Mouse (Mus musculus) layer of hippocampus, postnatal 10 days (tissue): ENCODE results near the gene Tmem253. TPM values are rescaled to one million over a fixed set of nuclear protein-coding genes. Genes with fewer than 3 reads are reported as not detected.
A peak's percentile ranks its signal among the peaks of the same experiment; 100 is the strongest.

ENCODE experiments used
- DNase-seq, 2 experiments: peaks; one replicate each; pipeline ENCODE4 v3.0.0; 2021; ENCODE audit warnings: low spot score in 2 of 2
- total RNA-seq, 2 experiments: library from RNA; stranded (reverse); gene quantifications; 2 replicates each; pipeline ENCODE4 v1.2.3; 2021

Tmem253 gene
- total RNA-seq, 2 experiments from 2014 or later: 0.51 TPM; not detected in 1

DNA sequence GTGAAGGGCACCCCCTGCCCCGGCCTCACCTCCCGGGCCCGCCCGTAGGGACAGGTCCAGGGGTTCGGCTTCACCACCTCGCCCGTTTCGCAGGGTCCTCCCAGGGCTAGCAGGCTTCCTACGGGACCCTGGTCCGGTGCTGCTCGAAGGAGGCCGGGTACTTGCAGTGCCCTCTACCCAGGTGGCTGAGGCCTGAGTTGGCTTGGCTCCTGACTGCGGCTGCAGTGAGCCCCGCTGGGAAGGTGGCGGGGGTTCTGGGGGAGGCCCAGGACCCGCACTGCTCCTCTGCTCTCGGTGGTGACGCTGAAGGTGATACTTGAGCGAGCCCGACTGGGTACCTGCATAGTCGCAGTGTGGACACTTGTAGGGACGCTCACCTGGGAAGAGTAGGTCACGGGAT is 8.7 kb upstream of the Tmem253 start:
- DNase-seq: no peak

DNA sequence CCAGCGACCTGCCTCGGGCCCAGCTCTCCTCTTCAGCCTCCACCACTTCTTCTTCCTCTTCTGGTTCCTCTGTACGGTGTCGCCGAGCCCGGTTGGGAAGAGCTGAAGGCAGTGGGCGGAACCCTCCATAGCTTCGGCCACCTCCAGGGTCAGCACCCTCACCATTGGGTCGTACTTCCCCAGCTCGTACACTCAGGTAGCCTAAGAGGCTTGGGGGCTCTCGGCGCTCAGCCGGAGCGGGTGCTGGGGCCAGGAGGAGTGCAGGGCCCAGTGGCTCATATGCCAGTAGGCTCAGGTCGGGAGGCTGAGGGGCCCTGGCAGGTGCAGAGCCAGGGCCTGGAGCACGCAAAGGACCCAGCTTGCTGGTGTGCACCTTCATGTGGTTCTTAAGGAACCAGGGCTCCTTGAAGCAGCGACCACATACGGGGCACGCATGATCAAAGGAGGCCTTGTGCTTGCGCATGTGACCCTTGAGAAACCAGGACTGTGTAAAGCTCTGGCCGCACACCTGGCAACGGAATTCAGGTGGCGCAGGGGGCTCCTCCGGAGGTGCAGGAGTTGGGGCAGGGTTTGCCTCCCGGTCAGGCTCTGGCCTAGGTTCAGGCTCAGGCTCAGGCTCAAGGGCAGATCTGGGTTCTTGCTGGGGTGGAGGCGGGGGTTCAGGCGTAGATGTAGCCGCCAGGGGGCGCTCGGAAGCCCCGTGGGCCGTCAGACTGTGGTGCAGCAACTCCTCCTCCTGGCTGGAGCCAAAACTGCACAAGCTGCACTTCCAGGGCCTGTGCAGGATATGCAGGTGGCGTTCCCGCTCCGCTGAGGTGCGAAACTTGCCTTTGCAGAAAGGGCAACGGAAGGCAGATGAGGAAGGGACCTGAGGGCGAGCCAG is 6.9 kb upstream of the Tmem253 start:
- peak; percentile 95 to 97 for DNase-seq

- DNase-seq: no peak
Observed at GRCm38 (mm10) chr14:52009361-52009760, 6.1 kb upstream of the Tmem253 start.

DNA sequence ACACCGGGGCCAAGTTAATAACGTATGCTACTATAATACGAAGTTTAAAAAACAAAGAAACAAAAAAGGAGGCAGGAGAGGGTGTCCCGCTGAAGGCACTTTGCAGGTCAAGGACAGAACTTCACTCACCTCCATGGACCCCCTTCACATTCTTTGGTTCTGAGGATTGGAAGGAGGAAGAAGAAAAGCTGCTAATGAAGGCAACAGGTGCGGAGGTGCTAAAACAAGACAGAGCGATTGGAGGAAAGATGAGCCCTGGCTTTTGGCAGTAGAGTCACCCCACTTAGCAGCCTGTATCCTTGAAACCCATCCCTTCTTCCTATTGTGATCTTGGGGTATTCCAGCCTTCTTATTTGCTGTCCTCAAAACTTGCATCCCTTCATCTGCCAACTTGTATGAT is 5.6 kb upstream of the Tmem253 start:
- no peak for DNase-seq

- DNase-seq: peak; percentile 65 to 78
Observed at GRCm38 (mm10) chr14:52010446-52011111, 4.9 kb upstream of the Tmem253 start.

DNA sequence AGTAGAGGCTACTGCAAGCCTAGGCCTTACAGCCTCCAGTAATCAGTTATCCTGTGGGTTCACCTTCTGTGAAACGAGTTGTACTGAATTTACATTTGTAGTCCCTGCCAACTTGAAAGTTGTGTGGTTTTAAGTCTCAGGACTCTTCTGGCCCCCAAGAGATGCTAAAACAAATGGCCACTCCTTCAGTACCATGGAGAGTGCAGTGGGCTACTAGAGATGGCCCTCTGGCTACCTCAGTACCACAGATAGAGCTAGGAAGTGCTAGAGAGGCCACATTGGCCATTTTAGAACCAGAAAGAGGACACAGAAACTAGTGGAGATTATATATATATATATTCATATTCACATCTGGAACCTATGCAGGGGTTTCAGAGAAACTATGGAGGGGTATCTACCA is 3.8 kb upstream of the Tmem253 start:
- DNase-seq: no peak

GRCm38 (mm10) chr14:52012085-52012484 is 3.4 kb upstream of the Tmem253 start:
- no peak for DNase-seq

GRCm38 (mm10) chr14:52012553-52012952 is 2.9 kb upstream of the Tmem253 start:
- DNase-seq: no peak

GRCm38 (mm10) chr14:52013021-52013610 is 2.3 kb upstream of the Tmem253 start:
- DNase-seq: no peak

GRCm38 (mm10) chr14:52013771-52014219 is 1.7 kb upstream of the Tmem253 start:
- peak in 1 of 2 experiments; percentile 28 for DNase-seq

DNA sequence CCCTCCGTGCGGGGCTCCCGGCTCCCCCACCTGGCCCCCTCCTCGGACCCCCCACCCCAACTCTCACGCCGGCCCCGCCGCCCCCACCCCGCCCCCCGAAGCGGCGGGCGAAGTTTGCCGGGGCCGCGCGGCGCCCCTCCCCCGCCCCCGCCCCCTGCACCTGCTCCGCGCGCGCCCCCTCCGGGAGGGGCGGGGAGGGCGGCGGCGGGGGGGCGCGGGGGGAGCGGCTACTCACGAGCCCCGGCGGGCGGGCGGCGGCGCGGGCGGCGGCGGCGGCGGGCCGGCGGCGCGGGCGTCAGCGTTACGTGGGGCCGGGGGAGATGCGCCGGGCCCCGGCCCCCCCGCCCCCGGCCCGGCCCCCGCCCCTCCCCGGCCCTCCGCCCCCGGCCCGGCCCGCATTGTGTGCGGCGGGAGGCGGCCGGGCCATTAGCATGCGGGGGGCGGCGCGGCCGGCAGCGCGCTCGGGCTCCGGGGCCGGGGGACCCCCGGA is 1.1 kb upstream of the Tmem253 start:
- no peak for DNase-seq

DNA sequence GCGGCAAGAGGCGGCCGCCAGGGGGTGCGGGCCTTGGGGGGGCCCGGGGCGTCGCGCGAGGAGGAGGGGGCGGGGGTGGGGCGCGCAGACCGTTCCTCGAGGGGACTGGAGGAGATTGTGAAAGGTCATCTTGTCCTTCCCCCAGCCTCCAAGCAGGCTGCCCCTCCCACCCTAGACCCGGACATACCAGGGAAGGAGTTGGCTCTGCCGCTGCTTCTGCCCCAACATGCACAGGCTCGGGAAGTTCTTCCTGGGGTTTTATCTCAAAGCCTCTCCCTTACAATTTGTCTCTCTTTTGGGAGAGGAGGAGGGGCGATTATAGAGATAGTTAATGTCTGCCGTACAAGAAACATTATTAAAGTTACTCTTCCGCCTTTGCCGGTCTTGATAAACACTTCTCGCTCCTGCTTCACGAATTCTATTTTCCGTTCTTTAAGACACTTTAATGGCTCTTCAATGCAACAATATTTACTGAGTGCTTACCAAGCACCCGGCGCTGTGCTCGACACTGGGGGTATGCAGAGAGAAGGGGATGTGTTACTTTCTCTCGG is 622 bp upstream of the Tmem253 start:
- peak; percentile 46 to 64 for DNase-seq

GRCm38 (mm10) chr14:52016625-52017405 is 1.4 kb downstream of the Tmem253 start:
- no peak for DNase-seq

DNA sequence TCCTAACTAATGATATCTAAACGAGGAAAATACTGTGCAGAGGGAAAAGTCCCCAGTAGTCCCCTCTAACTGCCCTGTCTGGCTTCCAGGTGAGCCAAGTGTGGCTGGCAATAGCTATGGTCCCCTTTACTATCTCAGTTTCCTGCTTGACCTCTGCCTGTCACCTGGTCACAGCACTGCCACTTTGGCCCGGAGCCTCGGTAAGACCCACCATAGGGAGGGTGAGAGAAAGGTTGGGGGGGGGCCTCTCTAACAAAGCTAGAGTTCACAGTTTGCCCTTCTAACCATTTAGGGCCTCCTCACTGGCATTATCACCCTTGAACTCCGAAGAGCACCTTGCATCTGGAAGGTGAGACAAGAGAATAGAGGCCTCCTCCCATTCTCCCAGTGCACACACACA is 2.2 kb downstream of the Tmem253 start:
- no peak for DNase-seq

DNA sequence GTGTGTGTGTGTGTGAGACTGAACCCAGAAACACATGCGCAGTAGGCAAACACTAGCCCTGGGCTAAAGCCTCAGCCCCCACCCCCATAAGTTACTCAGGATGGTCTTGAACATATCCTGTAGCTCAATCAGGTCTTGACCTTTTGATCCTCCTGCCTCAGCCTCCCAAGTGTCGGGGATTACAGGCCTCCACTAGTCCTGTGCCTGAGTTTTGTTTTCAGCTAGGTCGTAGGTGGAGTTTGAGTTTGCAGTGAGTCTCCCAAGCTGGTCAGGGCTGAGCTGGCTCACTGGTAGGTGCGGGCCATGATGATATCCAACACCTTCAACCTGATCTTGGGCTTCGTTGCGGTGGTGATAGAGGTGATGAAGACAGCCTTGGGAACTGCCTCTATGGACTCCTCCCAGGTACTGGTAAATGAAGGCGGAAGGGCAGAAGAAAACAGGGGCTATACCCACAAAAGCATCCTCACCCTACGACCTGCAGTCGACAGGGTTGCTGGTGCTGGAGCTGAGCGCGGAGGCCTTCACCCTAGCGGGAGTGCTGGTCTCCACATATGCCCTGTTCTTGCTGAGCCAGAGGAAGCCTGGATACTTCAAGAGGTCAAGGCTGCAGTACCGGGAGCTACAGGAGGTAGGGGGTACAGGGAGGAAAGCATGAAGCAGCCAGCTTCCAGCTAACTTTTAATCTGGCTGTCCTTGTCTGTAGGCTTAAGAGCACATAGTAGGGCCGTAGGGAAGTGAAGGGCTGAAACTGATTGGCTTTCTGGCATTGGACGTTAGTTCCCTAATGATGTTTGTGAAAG is 3.0 kb downstream of the Tmem253 start:
- DNase-seq: no peak

- DNase-seq: no peak
Observed at GRCm38 (mm10) chr14:52019051-52019589, 3.7 kb downstream of the Tmem253 start.

DNA sequence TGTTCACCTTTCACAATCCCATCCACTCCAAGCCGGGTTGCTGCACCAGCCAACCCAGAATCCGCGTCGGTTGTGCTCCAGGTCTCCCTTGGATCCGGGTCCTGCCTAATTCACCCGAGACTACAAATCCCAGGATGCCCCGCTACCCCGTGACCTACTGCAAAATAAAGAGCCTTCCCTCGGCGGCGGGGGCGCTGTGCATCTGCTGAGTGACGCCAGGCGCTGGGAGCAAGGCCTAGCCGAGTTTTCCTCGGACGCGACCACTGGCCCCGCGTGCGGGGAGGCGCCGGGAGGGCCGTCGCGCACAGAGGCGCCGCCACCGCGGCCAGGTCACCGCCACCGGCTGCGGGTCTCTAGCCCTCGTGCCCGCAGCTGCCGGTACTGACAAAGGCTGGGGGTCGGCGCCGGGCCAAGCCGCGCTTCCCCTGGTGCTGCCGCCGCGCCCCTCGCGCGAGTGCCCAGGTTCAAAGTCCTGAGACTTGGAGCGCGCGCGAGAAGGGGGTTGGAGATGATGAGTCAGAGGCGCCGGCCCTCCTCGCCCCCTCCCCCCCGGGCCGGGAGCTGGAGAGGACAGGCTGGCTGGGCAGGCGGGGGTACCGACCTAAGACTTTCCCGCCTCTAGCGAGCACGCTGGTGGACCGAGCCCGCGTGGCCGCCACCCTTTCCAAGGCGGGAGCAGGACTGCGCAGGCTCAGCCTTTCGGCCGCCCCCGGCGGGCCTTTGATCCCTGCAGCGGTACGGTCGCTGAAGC is 4.3 kb downstream of the Tmem253 start:
- peak; percentile 97 to 98 for DNase-seq

DNA sequence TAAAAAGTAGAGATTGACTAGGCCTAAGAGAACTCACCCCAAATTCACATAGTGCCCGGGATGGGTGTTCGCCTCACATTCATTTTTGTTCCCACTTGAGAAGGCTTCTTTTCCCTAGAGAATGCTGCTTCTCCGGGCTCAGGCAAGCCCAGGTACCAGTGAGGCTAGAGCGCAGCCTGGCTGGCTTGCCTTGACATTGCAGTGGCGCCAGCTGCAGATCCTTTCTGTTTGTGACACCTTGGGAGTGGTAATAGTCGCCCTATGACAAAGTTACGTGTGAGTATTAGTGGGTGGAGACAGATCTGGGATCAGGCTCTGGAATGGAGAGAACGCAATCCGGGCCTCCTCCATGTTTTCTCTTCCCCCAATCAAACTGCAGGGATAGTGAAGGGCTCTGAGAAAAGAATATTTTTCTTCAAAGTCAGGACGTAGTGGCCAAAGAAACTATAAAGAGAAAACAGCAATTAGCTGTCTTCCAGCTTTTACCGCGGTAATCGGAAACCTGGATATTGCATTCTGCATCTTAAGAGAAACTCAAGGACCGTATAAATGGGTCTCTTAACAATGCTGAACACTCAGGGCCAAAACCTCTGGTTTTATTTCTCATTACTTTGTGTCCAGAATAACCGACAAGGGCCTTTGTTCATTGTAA is 5.2 kb downstream of the Tmem253 start, which contains the start of gene Zfp219:
Zfp219 (minus strand) TSS at position 248 of the 652 bp plus-strand sequence.
- DNase-seq: peak; percentile 60 to 71
